Mouse (Mus musculus): ENCODE results near the gene Nod2. TPM values are rescaled to one million over a fixed set of nuclear protein-coding genes. Genes with fewer than 3 reads are reported as not detected.

The Nod2 gene
- polyA plus RNA-seq, 1 experiment from 2014 or later = 0.20 TPM

- no peak overlapping the region for H3K9ac ChIP-seq (replicated peaks)
- peaks cover 12% of the 10 kb centered on the region for H3K4me1 ChIP-seq
- no peak overlapping the region for H3K4me2 ChIP-seq (replicated peaks)
- no peaks in the 10 kb centered on the region for H3K9me3 ChIP-seq
- no peaks in the 10 kb centered on the region for H3K36me3 ChIP-seq
- H3K4me3 ChIP-seq = no peak overlapping the region
- no peak overlapping the region for H3K27ac ChIP-seq (replicated peaks)
- ATAC-seq (replicated peaks) = no peak
- WGBS = 69% methylated on average over 19 of the region's 19 CpGs
- no peaks in the 10 kb centered on the region for H3K27me3 ChIP-seq
These were observed 17.8 kb downstream of the Nod2 start for GRCm38 (mm10) chr8:88664947-88665346.

- H3K4me1 ChIP-seq = peaks cover 12% of the 10 kb centered on the region
- 74% methylated on average over 1 of the region's 1 CpGs for WGBS
- H3K36me3 ChIP-seq = no peaks in the 10 kb centered on the region
- no peaks in the 10 kb centered on the region for H3K9me3 ChIP-seq
- no peak overlapping the region for H3K4me3 ChIP-seq
- no peaks in the 10 kb centered on the region for H3K27me3 ChIP-seq
- H3K4me2 ChIP-seq (replicated peaks) = no peak overlapping the region
- no peak overlapping the region for H3K9ac ChIP-seq (replicated peaks)
- ATAC-seq (replicated peaks) = no peak
- no peak overlapping the region for H3K27ac ChIP-seq (replicated peaks)
These were observed 19.3 kb downstream of the Nod2 start for GRCm38 (mm10) chr8:88666435-88666834.

- WGBS = 47% methylated on average over 14 of the region's 14 CpGs
- Histone ChIP-seq H3K9ac (replicated peaks) (no peak overlapping the region), H3K27ac (replicated peaks) (peak overlapping the region; percentile 52)
These were observed 21.4 kb downstream of the Nod2 start for GRCm38 (mm10) chr8:88668400-88669086.

GRCm38 (mm10) chr8:88670782-88671181 lies 23.7 kb downstream of the Nod2 start:
- Histone ChIP-seq H3K4me1 (peaks cover 12% of the 10 kb centered on the region), H3K36me3 (no peaks in the 10 kb centered on the region), H3K27me3 (no peaks in the 10 kb centered on the region), H3K27ac (replicated peaks) (no peak overlapping the region), H3K9me3 (no peaks in the 10 kb centered on the region), H3K9ac (replicated peaks) (no peak overlapping the region), H3K4me3 (no peak overlapping the region), H3K4me2 (replicated peaks) (no peak overlapping the region)
- 71% methylated on average over 6 of the region's 6 CpGs for WGBS
- no peak for ATAC-seq (replicated peaks)

More at GRCm38 (mm10) chr8:88668400-88669086, 21.4 kb downstream of the Nod2 start:
- Histone ChIP-seq H3K9me3 (no peaks in the 10 kb centered on the region), H3K4me3 (no peak overlapping the region), H3K27me3 (no peaks in the 10 kb centered on the region), H3K36me3 (no peaks in the 10 kb centered on the region), H3K4me2 (replicated peaks) (no peak overlapping the region), H3K4me1 (peaks cover 12% of the 10 kb centered on the region)
- ATAC-seq (replicated peaks) = peak; percentile 77

GRCm38 (mm10) chr8:88671575-88671974 lies 24.5 kb downstream of the Nod2 start:
- H3K4me1 ChIP-seq = peaks cover 12% of the 10 kb centered on the region
- H3K36me3 ChIP-seq = no peaks in the 10 kb centered on the region
- H3K27ac ChIP-seq (replicated peaks) = peak overlapping the region; percentile 33; the same call in 1 of the 2 replicates
- 75% methylated on average over 10 of the region's 10 CpGs for WGBS
- H3K9me3 ChIP-seq = no peaks in the 10 kb centered on the region
- H3K9ac ChIP-seq (replicated peaks) = no peak overlapping the region
- no peak overlapping the region for H3K4me2 ChIP-seq (replicated peaks)
- H3K4me3 ChIP-seq = no peak overlapping the region
- H3K27me3 ChIP-seq = no peaks in the 10 kb centered on the region
- no peak for ATAC-seq (replicated peaks)

GRCm38 (mm10) chr8:88673859-88674258 lies 26.7 kb downstream of the Nod2 start:
- 82% methylated on average over 5 of the region's 5 CpGs for WGBS
- H3K4me1 ChIP-seq = peaks cover 14% of the 10 kb centered on the region
- ATAC-seq (replicated peaks) = no peak
- no peaks in the 10 kb centered on the region for H3K27me3 ChIP-seq
- no peaks in the 10 kb centered on the region for H3K36me3 ChIP-seq
- no peak overlapping the region for H3K27ac ChIP-seq (replicated peaks)
- no peak overlapping the region for H3K4me3 ChIP-seq
- no peak overlapping the region for H3K4me2 ChIP-seq (replicated peaks)
- no peak overlapping the region for H3K9ac ChIP-seq (replicated peaks)
- H3K9me3 ChIP-seq = no peaks in the 10 kb centered on the region

GRCm38 (mm10) chr8:88675372-88676165 lies 28.5 kb downstream of the Nod2 start:
- H3K27ac ChIP-seq (replicated peaks) = no peak overlapping the region
- H3K4me1 ChIP-seq = peaks cover 17% of the 10 kb centered on the region
- H3K4me2 ChIP-seq (replicated peaks) = no peak overlapping the region
- no peaks in the 10 kb centered on the region for H3K27me3 ChIP-seq
- H3K36me3 ChIP-seq = no peaks in the 10 kb centered on the region
- no peaks in the 10 kb centered on the region for H3K9me3 ChIP-seq
- 90% methylated on average over 12 of the region's 12 CpGs for WGBS
- H3K9ac ChIP-seq (replicated peaks) = no peak overlapping the region
- ATAC-seq (replicated peaks) = no peak
- H3K4me3 ChIP-seq = no peak overlapping the region

GRCm38 (mm10) chr8:88677071-88677470 lies 30.0 kb downstream of the Nod2 start:
- H3K9ac ChIP-seq (replicated peaks) = no peak overlapping the region
- no peak overlapping the region for H3K4me2 ChIP-seq (replicated peaks)
- ATAC-seq (replicated peaks) = no peak
- no peak overlapping the region for H3K4me3 ChIP-seq
- 57% methylated on average over 8 of the region's 8 CpGs for whole genome bisulfite sequencing
- no peaks in the 10 kb centered on the region for H3K9me3 ChIP-seq
- no peaks in the 10 kb centered on the region for H3K36me3 ChIP-seq
- peaks cover 17% of the 10 kb centered on the region for H3K4me1 ChIP-seq
- no peaks in the 10 kb centered on the region for H3K27me3 ChIP-seq
- no peak overlapping the region for H3K27ac ChIP-seq (replicated peaks)

- Histone ChIP-seq H3K27ac (replicated peaks) (no peak overlapping the region), H3K9me3 (no peaks in the 10 kb centered on the region), H3K36me3 (no peaks in the 10 kb centered on the region), H3K4me1 (peaks cover 17% of the 10 kb centered on the region), H3K27me3 (no peaks in the 10 kb centered on the region), H3K4me2 (replicated peaks) (no peak overlapping the region), H3K4me3 (no peak overlapping the region), H3K9ac (replicated peaks) (no peak overlapping the region)
- 97% methylated on average over 2 of the region's 2 CpGs for WGBS
- no peak for ATAC-seq (replicated peaks)
These were observed 33.5 kb downstream of the Nod2 start for GRCm38 (mm10) chr8:88680566-88680965.

- Histone ChIP-seq H3K4me3 (no peak overlapping the region), H3K4me2 (replicated peaks) (no peak overlapping the region), H3K27ac (replicated peaks) (no peak overlapping the region), H3K27me3 (no peaks in the 10 kb centered on the region), H3K36me3 (no peaks in the 10 kb centered on the region), H3K4me1 (peaks cover 17% of the 10 kb centered on the region), H3K9me3 (no peaks in the 10 kb centered on the region), H3K9ac (replicated peaks) (no peak overlapping the region)
- 85% methylated on average over 8 of the region's 8 CpGs for WGBS
- no peak for ATAC-seq (replicated peaks)
These were observed 33.9 kb downstream of the Nod2 start for GRCm38 (mm10) chr8:88681046-88681445.

GRCm38 (mm10) chr8:88683656-88684289 lies 36.7 kb downstream of the Nod2 start:
- 81% methylated on average over 7 of the region's 7 CpGs for WGBS
- H3K9me3 ChIP-seq = no peaks in the 10 kb centered on the region
- H3K4me3 ChIP-seq = no peak overlapping the region
- H3K4me2 ChIP-seq (replicated peaks) = no peak overlapping the region
- no peak overlapping the region for H3K27ac ChIP-seq (replicated peaks)
- no peak for ATAC-seq (replicated peaks)
- H3K4me1 ChIP-seq = peaks cover 5% of the 10 kb centered on the region
- H3K9ac ChIP-seq (replicated peaks) = no peak overlapping the region
- H3K27me3 ChIP-seq = no peaks in the 10 kb centered on the region
- H3K36me3 ChIP-seq = no peaks in the 10 kb centered on the region

- Histone ChIP-seq H3K4me3 (no peak overlapping the region), H3K27me3 (no peaks in the 10 kb centered on the region), H3K4me2 (replicated peaks) (no peak overlapping the region), H3K27ac (replicated peaks) (no peak overlapping the region), H3K36me3 (no peaks in the 10 kb centered on the region), H3K9me3 (no peaks in the 10 kb centered on the region), H3K9ac (replicated peaks) (no peak overlapping the region), H3K4me1 (no peaks in the 10 kb centered on the region)
- ATAC-seq (replicated peaks) = no peak
- WGBS = 76% methylated on average over 9 of the region's 9 CpGs
These were observed 39.3 kb downstream of the Nod2 start for GRCm38 (mm10) chr8:88686226-88686905.
